Mouse (Mus musculus): ENCODE measurements around the gene Klf7. TPM values are rescaled to one million over a fixed set of nuclear protein-coding genes. Genes with fewer than 3 reads are reported as not detected.

Gene Klf7
- polyA plus RNA-seq, 1 experiment: 22.6 TPM

- Histone ChIP-seq H3K27me3 (ENCODE audit: control insufficient read depth, insufficient read depth, low read length, poor library complexity, severe bottlenecking) (no peaks in the 10 kb centered on the region), H3K4me3 (ENCODE audit: low read depth, low read length) (no peak overlapping the region), H3K27ac (ENCODE audit: insufficient read depth, low read length) (no peak overlapping the region), H3K9ac (ENCODE audit: low read depth, poor library complexity, severe bottlenecking) (no peak overlapping the region), H3K36me3 (ENCODE audit: control insufficient read depth, insufficient read depth, low read length, poor library complexity, severe bottlenecking) (no peaks in the 10 kb centered on the region; the same call in 1 of the 2 replicates), H3K4me1 (ENCODE audit: control insufficient read depth, insufficient read depth, low read length) (peaks cover 2% of the 10 kb centered on the region), H3K9me3 (replicated peaks; ENCODE audit: control insufficient read depth, insufficient read depth, low read length, poor library complexity, severe bottlenecking) (no peaks in the 10 kb centered on the region)
- TF ChIP-seq POLR2A (IDR thresholded peaks at IDR 0.05; ENCODE audit: insufficient read depth, low read length) (no peak), EP300 (IDR thresholded peaks at IDR 0.05; ENCODE audit: insufficient read depth, low read depth, low read length) (no peak), CTCF (IDR thresholded peaks at IDR 0.05; ENCODE audit: low read depth, low read length) (no peak)
Measured at GRCm38 (mm10) chr1:64087657-64088603, 34.2 kb downstream of the Klf7 start.

- TF ChIP-seq POLR2A (IDR thresholded peaks at IDR 0.05; ENCODE audit: insufficient read depth, low read length): no peak
- no peak for TF ChIP-seq CTCF (IDR thresholded peaks at IDR 0.05; ENCODE audit: low read depth, low read length)
- TF ChIP-seq EP300 (IDR thresholded peaks at IDR 0.05; ENCODE audit: insufficient read depth, low read depth, low read length): no peak
- Histone ChIP-seq H3K27ac (ENCODE audit: insufficient read depth, low read length) (no peak overlapping the region), H3K9ac (ENCODE audit: low read depth, poor library complexity, severe bottlenecking) (no peak overlapping the region), H3K9me3 (replicated peaks; ENCODE audit: control insufficient read depth, insufficient read depth, low read length, poor library complexity, severe bottlenecking) (no peaks in the 10 kb centered on the region), H3K27me3 (ENCODE audit: control insufficient read depth, insufficient read depth, low read length, poor library complexity, severe bottlenecking) (no peaks in the 10 kb centered on the region), H3K36me3 (ENCODE audit: control insufficient read depth, insufficient read depth, low read length, poor library complexity, severe bottlenecking) (no peaks in the 10 kb centered on the region), H3K4me3 (ENCODE audit: low read depth, low read length) (no peak overlapping the region), H3K4me1 (ENCODE audit: control insufficient read depth, insufficient read depth, low read length) (peaks cover 2% of the 10 kb centered on the region)
Measured at GRCm38 (mm10) chr1:64085875-64086274, 36.2 kb downstream of the Klf7 start.

- no peak overlapping the region for H3K9ac ChIP-seq (ENCODE audit: low read depth, poor library complexity, severe bottlenecking)
- no peak overlapping the region for H3K27ac ChIP-seq (ENCODE audit: insufficient read depth, low read length)
- no peaks in the 10 kb centered on the region for H3K9me3 ChIP-seq (replicated peaks; ENCODE audit: control insufficient read depth, insufficient read depth, low read length, poor library complexity, severe bottlenecking)
- no peak for TF ChIP-seq EP300 (IDR thresholded peaks at IDR 0.05; ENCODE audit: insufficient read depth, low read depth, low read length)
- TF ChIP-seq POLR2A (IDR thresholded peaks at IDR 0.05; ENCODE audit: insufficient read depth, low read length): no peak
- no peak for TF ChIP-seq CTCF (IDR thresholded peaks at IDR 0.05; ENCODE audit: low read depth, low read length)
- H3K27me3 ChIP-seq (ENCODE audit: control insufficient read depth, insufficient read depth, low read length, poor library complexity, severe bottlenecking): no peaks in the 10 kb centered on the region
- peaks cover 2% of the 10 kb centered on the region for H3K4me1 ChIP-seq (ENCODE audit: control insufficient read depth, insufficient read depth, low read length)
- no peaks in the 10 kb centered on the region for H3K36me3 ChIP-seq (ENCODE audit: control insufficient read depth, insufficient read depth, low read length, poor library complexity, severe bottlenecking)
- no peak overlapping the region for H3K4me3 ChIP-seq (ENCODE audit: low read depth, low read length)
Measured at GRCm38 (mm10) chr1:64085361-64085760, 36.7 kb downstream of the Klf7 start.

- Histone ChIP-seq H3K27me3 (ENCODE audit: control insufficient read depth, insufficient read depth, low read length, poor library complexity, severe bottlenecking) (no peaks in the 10 kb centered on the region), H3K9ac (ENCODE audit: low read depth, poor library complexity, severe bottlenecking) (no peak overlapping the region), H3K27ac (ENCODE audit: insufficient read depth, low read length) (no peak overlapping the region), H3K4me1 (ENCODE audit: control insufficient read depth, insufficient read depth, low read length) (peaks cover 2% of the 10 kb centered on the region), H3K36me3 (ENCODE audit: control insufficient read depth, insufficient read depth, low read length, poor library complexity, severe bottlenecking) (no peaks in the 10 kb centered on the region), H3K9me3 (replicated peaks; ENCODE audit: control insufficient read depth, insufficient read depth, low read length, poor library complexity, severe bottlenecking) (no peaks in the 10 kb centered on the region), H3K4me3 (ENCODE audit: low read depth, low read length) (no peak overlapping the region)
- TF ChIP-seq CTCF (IDR thresholded peaks at IDR 0.05; ENCODE audit: low read depth, low read length): no peak
- TF ChIP-seq EP300 (IDR thresholded peaks at IDR 0.05; ENCODE audit: insufficient read depth, low read depth, low read length): no peak
- TF ChIP-seq POLR2A (IDR thresholded peaks at IDR 0.05; ENCODE audit: insufficient read depth, low read length): no peak
Measured at GRCm38 (mm10) chr1:64084706-64085105, 37.4 kb downstream of the Klf7 start.

GRCm38 (mm10) chr1:64081791-64082190 is 40.3 kb downstream of the Klf7 start:
- H3K27me3 ChIP-seq (ENCODE audit: control insufficient read depth, insufficient read depth, low read length, poor library complexity, severe bottlenecking): no peaks in the 10 kb centered on the region
- TF ChIP-seq EP300 (IDR thresholded peaks at IDR 0.05; ENCODE audit: insufficient read depth, low read depth, low read length): no peak
- no peak for TF ChIP-seq POLR2A (IDR thresholded peaks at IDR 0.05; ENCODE audit: insufficient read depth, low read length)
- TF ChIP-seq CTCF (IDR thresholded peaks at IDR 0.05; ENCODE audit: low read depth, low read length): no peak
- H3K9me3 ChIP-seq (replicated peaks; ENCODE audit: control insufficient read depth, insufficient read depth, low read length, poor library complexity, severe bottlenecking): no peaks in the 10 kb centered on the region
- H3K36me3 ChIP-seq (ENCODE audit: control insufficient read depth, insufficient read depth, low read length, poor library complexity, severe bottlenecking): no peaks in the 10 kb centered on the region
- no peak overlapping the region for H3K4me3 ChIP-seq (ENCODE audit: low read depth, low read length)
- H3K27ac ChIP-seq (ENCODE audit: insufficient read depth, low read length): no peak overlapping the region
- no peaks in the 10 kb centered on the region for H3K4me1 ChIP-seq (ENCODE audit: control insufficient read depth, insufficient read depth, low read length)
- H3K9ac ChIP-seq (ENCODE audit: low read depth, poor library complexity, severe bottlenecking): no peak overlapping the region

GRCm38 (mm10) chr1:64081217-64081616 is 40.9 kb downstream of the Klf7 start:
- no peaks in the 10 kb centered on the region for H3K9me3 ChIP-seq (replicated peaks; ENCODE audit: control insufficient read depth, insufficient read depth, low read length, poor library complexity, severe bottlenecking)
- no peak overlapping the region for H3K27ac ChIP-seq (ENCODE audit: insufficient read depth, low read length)
- no peak overlapping the region for H3K4me3 ChIP-seq (ENCODE audit: low read depth, low read length)
- H3K9ac ChIP-seq (ENCODE audit: low read depth, poor library complexity, severe bottlenecking): no peak overlapping the region
- no peaks in the 10 kb centered on the region for H3K36me3 ChIP-seq (ENCODE audit: control insufficient read depth, insufficient read depth, low read length, poor library complexity, severe bottlenecking)
- TF ChIP-seq CTCF (IDR thresholded peaks at IDR 0.05; ENCODE audit: low read depth, low read length) (no peak), POLR2A (IDR thresholded peaks at IDR 0.05; ENCODE audit: insufficient read depth, low read length) (no peak), EP300 (IDR thresholded peaks at IDR 0.05; ENCODE audit: insufficient read depth, low read depth, low read length) (no peak)
- H3K27me3 ChIP-seq (ENCODE audit: control insufficient read depth, insufficient read depth, low read length, poor library complexity, severe bottlenecking): no peaks in the 10 kb centered on the region
- H3K4me1 ChIP-seq (ENCODE audit: control insufficient read depth, insufficient read depth, low read length): no peaks in the 10 kb centered on the region
